In the genomic region with DNA sequence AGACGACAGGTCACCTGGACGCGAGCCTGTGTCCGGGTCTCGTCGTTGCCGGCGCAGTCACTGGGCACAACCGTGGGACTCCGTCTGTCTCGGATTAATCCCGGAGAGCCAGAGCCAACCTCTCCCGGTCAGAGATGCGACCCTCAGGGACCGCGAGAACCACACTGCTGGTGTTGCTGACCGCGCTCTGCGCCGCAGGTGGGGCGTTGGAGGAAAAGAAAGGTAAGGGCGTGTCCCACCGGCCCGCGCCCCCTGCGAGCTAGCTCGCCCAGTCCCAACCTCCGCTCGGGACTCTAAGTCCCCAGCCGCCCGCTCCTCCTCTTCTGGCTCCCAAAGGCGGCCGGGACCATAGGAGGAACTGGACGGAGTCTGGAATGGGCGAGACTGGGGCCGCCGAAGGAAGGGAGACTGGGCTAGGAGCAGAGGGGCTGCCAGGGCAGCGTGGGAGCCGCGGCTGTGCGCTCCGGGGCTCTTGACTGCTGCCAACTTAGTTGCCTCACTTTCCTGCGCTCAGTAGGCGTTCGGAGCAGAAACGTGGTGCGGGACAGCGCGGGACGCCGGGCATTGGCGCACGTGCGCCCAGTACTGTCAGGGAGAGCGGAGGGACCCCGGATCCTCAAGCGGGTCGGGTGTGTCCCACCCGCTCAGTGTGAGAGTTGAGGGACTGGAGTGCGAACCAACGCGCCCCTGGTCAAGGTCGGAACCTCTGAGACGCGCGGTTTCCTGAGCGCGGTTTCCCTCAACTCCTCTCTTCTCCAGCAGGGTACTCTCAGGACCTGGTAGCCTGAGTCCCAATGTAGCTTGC, we compare ENCODE assay signal across 9 mouse cellular contexts. TPM values are rescaled to one million over a fixed set of nuclear protein-coding genes. Genes with fewer than 3 reads are reported as not detected.
A peak's percentile ranks its signal among the peaks of the same experiment; 100 is the strongest.
DNase-seq lines count a peak whose midpoint lies in the region; ATAC-seq and TF ChIP-seq lines count a peak whose summit lies in the region.
"Had no signal": no experiment of that assay in that cellular context is flagged by ENCODE, and none has a peak within 500 bp of the region (broad histone marks: within the 10 kb centered on the region; RNA-seq: fewer than 3 reads in every experiment).

No protein-coding gene starts in this region.

- peaks cover 29% of the 10 kb centered on the region for H3K27me3 ChIP-seq in erythroblast, embryonic 14.5 days (ENCODE audit: control insufficient read depth)
- H3K27me3 ChIP-seq in heart, adult 2 months (ENCODE audit: control insufficient read depth, insufficient read depth, low read length), result no peaks in the 10 kb centered on the region
- peaks cover 18% of the 10 kb centered on the region for H3K27me3 ChIP-seq in kidney, embryonic 16.5 days (ENCODE audit: insufficient read depth, low read length)
- no peaks in the 10 kb centered on the region for H3K27me3 ChIP-seq in stomach, postnatal 0 days (ENCODE audit: control insufficient read depth, insufficient read depth, low read length)

- no peaks in the 10 kb centered on the region for H3K79me2 ChIP-seq in heart, adult 2 months (replicated peaks; ENCODE audit: control insufficient read depth, insufficient read depth, low read length)

- no peak for TF ChIP-seq POLR2A in bone marrow macrophage, adult 2 months (IDR thresholded peaks at IDR 0.05; ENCODE audit: borderline replicate concordance, low read depth, low read length)
- TF ChIP-seq POLR2A in heart, adult 2 months (IDR thresholded peaks at IDR 0.05; ENCODE audit: insufficient read depth, low read depth, low read length), result no peak

- H3K9ac ChIP-seq in heart, adult 2 months (ENCODE audit: low read depth, low read length), result peak overlapping the region; percentile 62
- H3K9ac ChIP-seq in kidney, embryonic 16.5 days (replicated peaks; ENCODE audit: low read length), result peak overlapping the region; percentile 69
- peak overlapping the region; percentile 84 for H3K9ac ChIP-seq in stomach, postnatal 0 days (ENCODE audit: low read length)

- no peaks in the 10 kb centered on the region for H3K36me3 ChIP-seq in erythroblast, embryonic 14.5 days (ENCODE audit: control insufficient read depth)
- H3K36me3 ChIP-seq in heart, adult 2 months (ENCODE audit: control insufficient read depth, insufficient read depth, low read length), result no peaks in the 10 kb centered on the region
- H3K36me3 ChIP-seq in kidney, embryonic 16.5 days (ENCODE audit: insufficient read depth, low read length), result no peaks in the 10 kb centered on the region
- H3K36me3 ChIP-seq in stomach, postnatal 0 days (ENCODE audit: control insufficient read depth, insufficient read depth, low read length), result no peaks in the 10 kb centered on the region

- ATAC-seq in erythroblast, adult 5-6 weeks (replicated peaks; ENCODE audit: low FRiP score, poor library complexity, severe bottlenecking), result no peak; the same call in 1 of the 2 replicates
- ATAC-seq in kidney, embryonic 16.5 days (ENCODE audit: low FRiP score, low TSS enrichment), result peak; percentile 84
- peak; percentile 73 for ATAC-seq in stomach, postnatal 0 days (ENCODE audit: low FRiP score, low TSS enrichment)

- intact Hi-C loops in heart, adult 2 months (cut with DNase I), result loop anchor here (5.0 kb wide), 2 partner anchors 115 to 195 kb away; no protein-coding TSS in a partner anchor

- TF ChIP-seq CTCF in bone marrow macrophage, adult 2 months (IDR thresholded peaks at IDR 0.05; ENCODE audit: low read depth, low read length), result no peak
- peak; percentile 17; the same call in 1 of the 2 replicates for TF ChIP-seq CTCF in heart, adult 2 months (IDR thresholded peaks at IDR 0.05)
- TF ChIP-seq CTCF in stomach, postnatal 0 days (IDR thresholded peaks at IDR 0.05; ENCODE audit: low read depth), result peak; percentile 49

- TF ChIP-seq EP300 in heart, adult 2 months (IDR thresholded peaks at IDR 0.05; ENCODE audit: insufficient read depth, low read depth, low read length), result no peak
- no peak for TF ChIP-seq EP300 in stomach, postnatal 0 days (optimal IDR thresholded peaks at IDR 0.05)

- peak overlapping the region; percentile 46 for H3K4me3 ChIP-seq in erythroblast, embryonic 14.5 days (replicated peaks)
- H3K4me3 ChIP-seq in bone marrow macrophage, adult 2 months (ENCODE audit: insufficient read depth, low read length), result peak overlapping the region; percentile 51
- peak overlapping the region; percentile 62 for H3K4me3 ChIP-seq in heart, adult 2 months
- peak overlapping the region; percentile 70 for H3K4me3 ChIP-seq in kidney, embryonic 16.5 days (ENCODE audit: low read length)
- H3K4me3 ChIP-seq in stomach, postnatal 0 days (ENCODE audit: low read depth, low read length), result peak overlapping the region; percentile 81

- 1% methylated on average over 68 of the region's 68 CpGs for WGBS in heart, adult 2 months
- under 1% methylated on average over 67 of the region's 68 CpGs for whole genome bisulfite sequencing in kidney, embryonic 16.5 days
- WGBS in stomach, postnatal 0 days, result under 1% methylated on average over 66 of the region's 68 CpGs

- H3K27ac ChIP-seq in bone marrow macrophage, adult 2 months (ENCODE audit: insufficient read depth, low read depth, low read length), result no peak overlapping the region
- peak overlapping the region; percentile 67 for H3K27ac ChIP-seq in heart, adult 2 months
- no peak overlapping the region for H3K27ac ChIP-seq in kidney, embryonic 16.5 days (ENCODE audit: low read length)
- peak overlapping the region; percentile 84 for H3K27ac ChIP-seq in stomach, postnatal 0 days (replicated peaks)

- no peaks in the 10 kb centered on the region for H3K9me3 ChIP-seq in erythroblast, embryonic 14.5 days (ENCODE audit: control insufficient read depth, low read length)
- no peaks in the 10 kb centered on the region for H3K9me3 ChIP-seq in kidney, embryonic 16.5 days (ENCODE audit: low read length)
- no peaks in the 10 kb centered on the region for H3K9me3 ChIP-seq in stomach, postnatal 0 days (ENCODE audit: control insufficient read depth, low read length)

- peak overlapping the region; percentile 97 for H3K4me2 ChIP-seq in kidney, embryonic 16.5 days (replicated peaks; ENCODE audit: low read depth, low read length)
- H3K4me2 ChIP-seq in stomach, postnatal 0 days (replicated peaks; ENCODE audit: low read depth), result peak overlapping the region; percentile 85

- H3K4me1 ChIP-seq in erythroblast, embryonic 14.5 days (ENCODE audit: control insufficient read depth), result no peaks in the 10 kb centered on the region
- H3K4me1 ChIP-seq in bone marrow macrophage, adult 2 months (ENCODE audit: control insufficient read depth, insufficient read depth, low read length), result no peaks in the 10 kb centered on the region
- no peaks in the 10 kb centered on the region for H3K4me1 ChIP-seq in heart, adult 2 months (ENCODE audit: control insufficient read depth, insufficient read depth, low read length)
- H3K4me1 ChIP-seq in kidney, embryonic 16.5 days (ENCODE audit: insufficient read depth, low read length), result peaks cover 4% of the 10 kb centered on the region; the same call in 1 of the 2 replicates
- peaks cover 4% of the 10 kb centered on the region; the same call in 1 of the 2 replicates for H3K4me1 ChIP-seq in stomach, postnatal 0 days (replicated peaks; ENCODE audit: control insufficient read depth, insufficient read depth)

- peak; percentile 40 to 58 for DNase-seq in heart, adult 2 months
- peak; percentile 17 for DNase-seq in lung, postnatal 36 days
- DNase-seq in stomach, postnatal 0 days (ENCODE audit: low spot score), result peak; percentile 65
- no peak for DNase-seq in spleen, adult 18-20 months

RNA-seq across cellular contexts. Expression of a gene that starts 0.5 kb away (rescaled TPM):
- polyA plus RNA-seq in erythroblast, embryonic 14.5 days (2012), result not detected in 2 replicates
- total RNA-seq in erythroblast, adult 5-6 weeks (2015; ENCODE audit: low replicate concordance), result not detected in 2 replicates
- total RNA-seq in erythroblast, adult 5-6 weeks (2017; ENCODE audit: low replicate concordance), result 0.51 TPM in 1 of 2 replicates, not detected in the other
- 0.88 and 2.2 TPM in 2 replicates for polyA plus RNA-seq in bone marrow macrophage, adult 2 months (2012; ENCODE audit: insufficient read depth, insufficient read length, missing spikeins)
- 10 to 100 TPM in 1 of 2 experiments, 1 to 10 TPM in 1; 4.9 to 10.5 TPM for total RNA-seq in heart, adult 2 months (2021)
- 4.4 and 7.0 TPM in 2 replicates for polyA plus RNA-seq in heart, adult 2 months (2012; rRNA removed)
- 4.0 and 4.9 TPM in 2 replicates for polyA plus RNA-seq in kidney, embryonic 16.5 days (2015; fragmentation: Nextera tagmentation; extraction: Ambion mirVana)
- 11.9 and 13.5 TPM in 2 replicates for polyA plus RNA-seq in stomach, postnatal 0 days (2015; fragmentation: Nextera tagmentation; extraction: Ambion mirVana)
- total RNA-seq: MEL had no signal

Comparison
In these comparisons a context has a peak if more than half of its experiments do, and no peak if none do; other contexts are left out.
1. H3K27ac ChIP-seq: peak in heart, adult 2 months (single experiment) and stomach, postnatal 0 days (single experiment); none in bone marrow macrophage, adult 2 months (single experiment) and kidney, embryonic 16.5 days (single experiment).
2. DNase-seq: peak in heart, adult 2 months (2 of 2), lung, postnatal 36 days (single experiment) and stomach, postnatal 0 days (single experiment); none in spleen, adult 18-20 months (0 of 2).
3. Peak in every context shown above with its lines, with median percentiles within 50 percentile points of each other: H3K4me3 ChIP-seq and H3K9ac ChIP-seq.